Mouse (Mus musculus): ENCODE measurements at regions not wholly inside any gene's neighbourhood (a gene's known extent, or its start where the extent isn't known, plus 50 kb on each side); places are given as distances from the start of the nearest gene placed in this dataset.
"Not testable (repeated sequence)": the region's sequence is repeated elsewhere in the genome, so short reads cannot be mapped to it uniquely, and the experiment has no call there.

DNA sequence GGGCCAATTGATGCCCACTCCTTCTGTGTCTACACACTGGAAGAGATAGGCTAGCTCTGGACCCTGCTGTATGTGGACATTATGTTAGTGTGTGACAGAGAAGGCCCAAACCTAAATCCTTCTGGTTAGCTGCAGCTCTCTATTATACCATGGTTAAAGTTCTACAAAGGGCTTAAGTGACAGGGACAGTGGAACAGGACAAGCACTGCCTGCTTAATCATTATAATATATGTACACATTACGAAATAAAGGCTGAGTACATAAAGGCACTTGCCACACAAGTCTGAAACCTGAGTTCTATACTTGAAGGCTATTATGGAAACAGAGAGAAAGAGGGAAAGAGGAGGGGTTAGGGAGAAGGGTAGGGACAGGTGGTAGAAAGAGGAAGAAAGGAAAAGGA is 55.2 kb downstream of the Rdh14 start:
- no peak for DNase-seq (ENCODE audit: low read depth, low spot score)

DNA sequence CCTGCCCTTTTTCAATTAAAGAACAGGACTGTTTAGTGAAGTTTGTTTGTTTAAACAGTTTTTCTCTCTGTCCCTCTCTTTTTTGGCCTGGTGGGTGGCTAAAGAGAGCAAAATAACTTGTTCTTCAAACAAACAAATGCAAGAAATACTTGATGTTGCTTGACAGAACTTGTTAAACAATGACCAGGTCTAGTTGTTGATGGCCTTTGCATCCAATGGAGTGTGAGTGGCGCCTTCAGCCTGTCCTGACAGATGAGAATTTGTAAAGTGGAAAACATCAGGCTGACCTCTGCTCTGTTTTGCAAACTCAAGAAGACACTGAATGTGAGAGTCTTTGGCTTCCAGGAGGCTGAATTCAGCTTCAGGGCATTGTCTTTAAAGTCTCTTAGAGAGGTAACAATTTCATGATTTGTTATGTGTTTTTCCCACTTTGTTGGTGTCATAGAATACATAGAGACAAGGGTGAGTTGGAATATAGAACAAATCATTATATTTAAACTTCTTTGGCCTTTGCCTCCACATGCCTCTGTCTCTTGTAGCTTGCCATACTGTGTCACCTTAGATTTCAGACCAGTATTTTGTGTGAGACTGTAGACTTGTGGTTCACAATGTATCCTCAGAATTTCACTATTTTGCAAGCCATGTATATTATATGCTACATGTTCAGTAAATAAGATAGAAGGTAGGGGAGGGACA is 67.5 kb downstream of the Rdh14 start:
- DNase-seq (ENCODE audit: low read depth, low spot score) = no peak

DNA sequence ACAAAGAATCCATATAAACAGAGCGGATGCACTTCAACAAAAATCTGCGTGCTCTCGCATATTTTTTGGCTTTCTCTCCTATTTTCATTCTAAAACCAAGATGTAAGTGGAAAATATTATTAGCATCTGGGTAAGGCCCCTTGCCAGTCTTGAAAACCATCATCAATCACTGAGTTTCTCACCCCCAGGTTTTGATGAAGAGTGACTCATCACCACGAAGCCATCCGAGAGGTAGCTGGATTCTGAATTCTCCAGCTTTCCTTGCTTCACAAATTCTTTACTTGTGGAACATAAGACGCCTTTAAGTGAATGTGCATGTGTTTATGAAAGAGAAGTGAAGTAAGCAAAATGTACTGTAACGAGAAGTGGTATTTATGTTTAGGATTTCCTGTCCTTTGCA is 71.2 kb downstream of the Rdh14 start:
- DNase-seq (ENCODE audit: low read depth, low spot score) = no peak

DNA sequence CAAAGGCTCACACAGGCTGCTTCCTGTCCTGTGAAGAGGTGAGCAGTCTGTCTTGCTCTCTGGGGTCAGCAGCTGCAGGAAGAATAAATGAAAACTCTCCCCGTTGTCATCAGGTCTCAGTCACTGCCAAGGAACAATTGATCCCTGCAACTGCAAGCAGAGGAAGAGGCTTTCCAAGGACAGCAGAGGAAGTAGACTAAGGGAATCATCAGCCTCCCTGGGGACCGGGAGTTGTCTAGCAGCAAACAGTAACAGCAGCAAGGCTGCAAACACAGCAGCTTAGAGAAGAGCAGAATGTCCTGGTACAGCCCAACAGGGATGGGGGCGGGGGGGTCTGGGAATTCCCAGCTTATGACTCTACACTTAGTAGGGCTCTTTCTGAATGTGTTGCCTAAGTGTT is 72.4 kb downstream of the Rdh14 start:
- no peak for DNase-seq (ENCODE audit: low read depth, low spot score)

DNA sequence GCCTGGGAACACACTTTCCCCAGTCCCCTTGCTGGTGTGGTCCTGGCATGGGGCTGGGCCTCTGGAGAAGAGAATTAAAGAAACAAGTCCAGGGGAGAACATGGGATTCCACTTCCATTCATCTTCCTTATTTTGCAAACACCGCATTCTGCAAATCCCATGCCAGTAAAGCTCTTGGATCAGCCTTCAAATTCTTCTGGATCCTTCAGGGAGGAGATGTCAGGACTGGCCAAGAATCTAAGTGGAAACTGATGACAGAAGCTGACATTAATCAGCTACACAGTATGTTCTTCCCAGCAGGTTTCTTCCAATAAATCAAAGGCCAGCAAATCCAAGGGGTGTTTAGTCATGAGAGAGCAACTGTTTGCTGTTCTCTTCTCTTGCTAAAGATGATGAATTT is 83.4 kb downstream of the Rdh14 start:
- DNase-seq (ENCODE audit: low read depth, low spot score) = no peak

DNA sequence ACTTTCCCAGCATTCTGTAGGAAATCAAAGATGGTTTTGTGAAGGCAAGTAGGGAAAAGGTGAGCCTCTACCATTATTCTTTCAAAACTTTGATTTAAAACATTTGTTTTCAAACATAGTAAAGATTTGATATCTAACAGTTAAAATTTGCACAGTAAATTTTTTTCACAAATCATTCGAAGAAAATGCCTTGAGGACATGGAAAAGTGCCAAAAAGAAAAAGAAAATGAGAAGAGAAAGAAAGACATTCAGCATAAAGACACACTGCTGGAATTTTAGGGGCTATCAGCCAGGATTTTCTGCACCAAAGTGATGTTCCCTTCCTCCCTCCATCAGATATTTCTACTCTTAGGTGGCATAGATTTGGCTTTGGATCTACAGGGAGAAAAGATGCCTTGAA is 90.2 kb downstream of the Rdh14 start:
- no peak for DNase-seq (ENCODE audit: low read depth, low spot score)

DNA sequence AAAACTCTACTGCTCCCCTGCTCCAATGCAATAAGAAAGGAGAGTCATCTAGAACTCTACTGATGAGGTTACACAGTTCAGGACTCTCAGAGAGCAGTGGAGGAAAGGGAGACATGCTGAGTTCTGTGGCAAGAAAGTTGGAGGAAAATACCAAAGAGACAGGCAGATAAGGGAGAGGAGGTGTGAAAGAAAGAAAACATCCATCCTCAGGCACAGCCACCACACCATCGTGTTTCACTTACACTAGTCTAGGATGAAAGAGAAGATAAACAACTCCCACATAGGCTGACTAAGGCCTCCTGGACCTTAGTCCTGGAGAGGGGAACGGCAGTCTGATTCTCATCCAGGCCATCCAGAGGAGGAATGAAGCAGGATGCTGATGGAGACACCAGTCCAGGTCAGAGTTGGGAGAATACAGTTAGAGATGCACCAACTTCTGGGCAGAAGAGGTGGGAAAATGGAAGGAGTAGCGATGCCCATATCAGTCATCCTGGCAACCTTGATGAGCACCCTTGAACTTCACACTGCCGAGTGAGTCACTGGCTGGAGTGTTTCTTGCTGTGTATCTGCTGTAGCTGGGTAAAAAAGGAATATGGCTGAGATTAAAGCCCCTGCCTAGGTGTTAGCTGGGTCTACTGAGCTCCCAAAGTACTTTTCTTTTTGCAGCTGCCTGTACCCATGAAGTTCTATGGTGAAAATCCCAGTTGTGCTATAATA is 91.9 kb downstream of the Rdh14 start:
- no peak for DNase-seq (ENCODE audit: low read depth, low spot score)

DNA sequence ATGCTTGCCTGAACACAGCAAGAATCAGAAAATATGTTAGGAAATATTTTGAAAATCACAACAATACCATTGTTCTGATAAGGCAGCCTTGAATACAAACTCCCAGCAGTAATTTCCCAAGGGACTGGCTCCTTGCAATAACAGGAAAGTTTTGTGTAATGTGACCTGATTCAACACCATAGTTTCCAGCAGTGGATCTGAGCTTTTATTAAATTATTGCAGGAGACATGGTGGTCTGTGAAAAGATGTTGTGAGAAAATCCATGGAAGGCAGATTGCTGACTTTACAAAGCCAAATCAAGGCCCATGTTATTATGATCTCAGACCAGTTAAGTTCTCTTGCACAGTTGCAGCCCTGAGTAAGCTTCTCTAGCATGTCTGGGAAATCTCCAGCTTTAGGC is 116.1 kb downstream of the Rdh14 start:
- DNase-seq (ENCODE audit: low read depth, low spot score) = no peak

DNA sequence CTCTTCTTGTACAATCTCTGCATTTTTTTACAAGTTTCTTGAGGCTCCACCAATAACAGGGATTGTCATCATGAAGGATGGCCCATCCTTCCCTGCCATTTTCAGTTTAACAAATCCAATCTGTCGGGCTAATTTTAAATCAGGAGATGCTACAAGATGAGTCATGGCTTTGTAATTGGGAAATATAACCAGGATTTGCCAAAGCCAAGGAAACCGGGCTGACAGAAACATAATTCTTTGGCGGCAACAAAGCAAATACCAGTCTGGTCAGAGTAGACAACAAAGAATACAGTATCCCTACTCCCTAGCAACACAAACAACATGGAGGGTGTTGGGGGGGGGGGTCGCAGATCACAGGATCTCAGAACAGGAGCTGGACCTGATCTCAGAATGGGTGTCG is 123.0 kb downstream of the Rdh14 start:
- DNase-seq (ENCODE audit: low read depth, low spot score) = no peak

DNA sequence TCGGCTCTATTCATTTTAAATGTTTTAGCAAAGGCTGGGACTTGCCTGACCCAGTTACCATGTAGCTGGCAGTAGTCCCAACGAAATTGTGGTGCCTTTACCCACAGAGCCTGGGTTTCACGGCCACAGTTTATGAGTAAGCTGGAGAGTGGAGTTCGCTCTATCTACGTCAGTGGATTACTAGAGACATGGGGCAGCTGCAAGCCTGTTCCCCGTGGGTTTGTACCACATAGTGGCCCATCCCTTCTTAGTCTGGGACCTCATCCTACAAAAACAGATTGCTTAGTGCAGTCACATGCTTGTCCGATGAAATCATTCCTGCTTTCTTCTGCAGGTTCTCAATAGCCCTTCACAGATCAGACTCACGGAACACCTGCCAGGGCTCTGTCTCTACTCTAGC is 123.7 kb downstream of the Rdh14 start:
- no peak for DNase-seq (ENCODE audit: low read depth, low spot score)

DNA sequence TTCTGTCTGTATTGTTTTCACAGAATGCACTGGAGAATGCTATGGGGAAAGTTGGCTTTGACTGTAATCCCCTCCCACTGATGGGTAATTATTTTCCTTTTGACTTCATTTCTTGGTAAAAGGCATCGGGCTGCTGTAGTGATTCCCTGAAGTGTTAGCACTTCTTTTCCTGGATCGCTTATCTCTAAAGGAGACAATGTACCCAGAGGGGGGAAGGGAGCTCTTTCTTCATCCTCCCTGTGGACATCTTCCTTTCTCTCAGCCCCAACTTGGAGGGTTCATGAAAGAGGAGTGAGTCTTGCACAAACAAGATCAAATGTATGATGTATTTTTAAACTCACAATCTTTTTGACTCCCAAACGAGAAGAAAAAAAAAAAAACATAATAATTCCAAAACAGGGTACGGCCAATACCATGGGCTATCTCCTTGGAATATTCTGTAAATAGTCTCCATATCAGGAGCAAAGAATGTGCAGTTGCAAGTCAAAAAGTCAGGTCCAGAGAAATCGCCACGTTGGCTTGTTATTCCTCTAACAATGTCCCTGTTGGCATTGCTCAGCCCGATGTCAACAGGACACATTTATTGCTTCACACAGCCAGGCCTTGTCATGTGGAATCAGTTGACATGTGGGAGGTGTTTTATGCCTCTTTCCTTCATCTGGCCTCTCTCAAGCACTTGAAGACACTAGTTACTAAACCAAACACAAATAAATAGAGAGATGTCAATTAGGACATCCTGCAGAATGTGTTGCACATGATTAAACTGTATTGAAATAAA is 134.1 kb downstream of the Rdh14 start:
- DNase-seq (ENCODE audit: low read depth, low spot score) = no peak

DNA sequence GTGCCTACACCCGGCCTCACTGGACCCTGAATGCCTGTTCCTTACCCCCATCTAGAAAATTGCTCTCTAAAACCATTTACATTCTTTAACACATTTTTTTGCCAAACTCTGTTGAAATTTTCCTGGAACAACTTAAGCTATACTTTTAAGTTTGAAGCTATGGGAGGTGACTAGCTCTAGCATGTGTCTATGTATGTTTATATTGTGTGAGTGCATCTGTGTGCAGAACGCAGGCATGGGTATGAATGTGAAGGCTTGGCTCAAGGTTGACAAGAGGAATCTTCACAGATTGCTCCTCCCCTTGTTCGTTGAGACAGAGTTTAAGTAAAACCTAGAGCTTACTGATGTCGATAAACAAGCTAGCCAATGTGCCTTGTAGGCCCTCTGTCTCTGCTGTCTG is 135.4 kb downstream of the Rdh14 start:
- DNase-seq (ENCODE audit: low read depth, low spot score) = no peak

DNA sequence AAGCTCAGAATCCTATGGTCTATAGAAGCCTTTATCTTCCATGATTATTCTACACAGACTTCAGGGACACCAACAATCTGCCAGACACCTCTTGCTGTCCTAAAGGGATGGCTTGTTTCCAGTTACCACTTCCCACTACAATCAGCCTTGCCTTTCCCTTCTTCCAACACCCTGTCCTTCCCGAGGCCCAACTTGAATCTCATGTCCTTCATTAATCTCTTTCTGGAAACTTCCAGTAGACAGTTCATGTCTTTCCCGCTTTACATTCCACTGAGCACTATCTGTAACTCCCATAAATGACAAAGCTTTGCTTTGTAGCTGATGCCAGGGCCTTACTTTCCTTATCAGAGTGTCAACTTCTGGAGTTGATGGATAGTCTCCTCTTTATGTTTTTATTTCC is 138.5 kb downstream of the Rdh14 start:
- no peak for DNase-seq (ENCODE audit: low read depth, low spot score)

DNA sequence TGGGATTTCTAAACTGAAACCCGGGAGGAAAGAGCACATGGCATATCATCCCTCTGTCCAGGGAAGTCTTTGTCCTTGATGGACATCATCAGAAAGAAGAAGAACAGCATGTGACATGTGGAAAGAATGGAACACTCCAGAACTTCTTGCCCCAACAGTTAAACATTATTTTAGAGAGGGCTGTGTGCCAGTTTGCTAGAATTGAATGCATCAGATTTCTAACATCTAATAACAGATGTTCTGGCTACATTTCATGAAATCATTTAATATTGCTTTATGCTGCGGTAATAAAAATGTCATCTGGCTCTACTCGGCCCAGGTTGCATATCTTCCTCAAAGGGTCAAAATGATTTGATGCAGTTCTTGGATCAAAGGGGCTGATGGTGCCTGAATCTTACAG is 140.4 kb downstream of the Rdh14 start:
- no peak for DNase-seq (ENCODE audit: low read depth, low spot score)

DNA sequence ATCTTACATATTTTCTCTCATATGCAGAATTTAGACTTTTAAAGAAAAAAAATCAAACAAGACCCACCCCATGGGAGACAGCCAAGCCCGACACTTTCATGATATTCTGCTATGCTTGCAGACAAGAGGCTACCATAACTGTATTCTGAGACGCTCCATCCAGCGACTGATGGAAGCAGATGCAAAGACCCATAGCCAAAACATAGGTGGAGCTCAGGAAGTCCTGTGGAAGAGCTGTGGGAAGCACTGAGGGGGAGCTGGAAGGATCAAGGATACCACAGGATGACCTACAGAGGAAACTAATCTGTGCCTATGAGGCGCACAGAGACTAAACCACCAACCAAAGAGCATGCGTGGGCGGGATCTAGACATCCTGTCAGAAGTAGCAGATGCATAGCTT is 143.4 kb downstream of the Rdh14 start:
- no peak for DNase-seq (ENCODE audit: low read depth, low spot score)

DNA sequence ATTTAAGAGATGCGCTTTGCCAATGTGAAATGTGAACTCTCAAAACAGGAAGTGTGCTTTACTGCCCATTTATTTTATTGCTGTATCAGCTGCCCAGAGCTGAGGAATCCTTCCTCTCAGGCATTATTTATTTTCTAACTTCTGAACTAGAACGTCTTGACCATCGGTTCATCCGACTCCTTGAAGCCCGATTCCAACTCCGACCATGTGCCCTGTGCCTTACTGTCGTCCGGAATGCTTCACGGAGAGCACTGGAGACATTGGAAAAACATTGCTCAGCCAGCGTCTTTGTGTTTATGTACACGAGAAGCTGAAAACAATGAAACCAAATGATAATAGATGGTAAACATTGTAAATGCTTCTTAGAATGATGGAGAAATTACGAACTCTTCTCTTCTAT is 145.7 kb downstream of the Rdh14 start:
- no peak for DNase-seq (ENCODE audit: low read depth, low spot score)

DNA sequence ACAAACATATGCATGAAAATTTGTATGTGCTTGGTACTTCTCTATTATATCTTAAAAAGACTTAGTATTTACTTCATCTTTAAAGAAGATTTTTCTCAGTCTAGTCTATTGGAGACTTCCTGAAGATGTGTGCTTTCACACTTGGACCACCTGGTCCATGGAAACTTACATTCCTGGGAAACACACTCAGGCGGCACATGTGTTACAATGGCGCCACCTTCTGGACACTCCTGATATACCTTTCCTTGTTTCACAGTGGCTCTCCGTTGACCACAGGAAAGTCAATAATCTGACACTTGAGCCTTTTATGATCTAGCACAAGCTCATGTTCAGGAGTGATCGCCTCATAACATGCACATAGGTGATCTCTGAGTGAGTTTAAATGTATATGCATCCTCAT is 146.5 kb downstream of the Rdh14 start:
- DNase-seq (ENCODE audit: low read depth, low spot score) = peak; percentile 64

DNA sequence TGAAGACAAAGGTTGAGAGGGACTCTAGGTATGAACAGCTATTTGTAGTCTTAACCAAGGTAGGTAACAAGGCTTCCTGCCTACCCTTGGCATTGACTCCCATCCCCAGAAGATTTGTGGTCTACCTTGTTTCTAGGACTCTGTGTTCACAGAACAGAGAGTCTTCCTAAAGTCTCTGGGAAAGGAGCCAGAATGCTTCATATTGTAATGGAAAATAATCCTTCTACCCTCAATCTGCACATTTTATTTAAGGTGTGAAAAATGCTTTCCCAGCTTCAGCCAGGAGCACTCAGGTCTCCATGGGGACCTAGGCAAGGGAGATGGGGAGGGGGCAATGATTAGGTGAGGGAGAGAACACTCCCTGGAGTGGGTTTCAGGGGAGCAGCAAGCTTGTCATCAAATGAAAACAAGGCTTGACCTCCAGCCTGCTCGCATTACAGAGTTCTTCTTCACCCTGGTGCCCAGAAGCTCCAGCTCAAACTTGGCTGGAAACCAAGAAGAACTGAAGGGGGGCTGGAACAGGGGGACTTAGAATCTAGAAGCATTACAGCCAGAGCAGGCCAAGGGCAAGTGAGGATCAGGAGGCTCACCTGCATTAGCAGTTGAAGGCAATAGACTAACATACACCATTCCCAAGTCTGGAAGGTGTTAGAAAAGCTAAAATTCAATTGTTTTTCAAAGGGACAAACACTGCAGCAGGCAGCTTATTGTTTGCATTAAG is 159.1 kb downstream of the Rdh14 start:
- DNase-seq (ENCODE audit: low read depth, low spot score) = no peak

DNA sequence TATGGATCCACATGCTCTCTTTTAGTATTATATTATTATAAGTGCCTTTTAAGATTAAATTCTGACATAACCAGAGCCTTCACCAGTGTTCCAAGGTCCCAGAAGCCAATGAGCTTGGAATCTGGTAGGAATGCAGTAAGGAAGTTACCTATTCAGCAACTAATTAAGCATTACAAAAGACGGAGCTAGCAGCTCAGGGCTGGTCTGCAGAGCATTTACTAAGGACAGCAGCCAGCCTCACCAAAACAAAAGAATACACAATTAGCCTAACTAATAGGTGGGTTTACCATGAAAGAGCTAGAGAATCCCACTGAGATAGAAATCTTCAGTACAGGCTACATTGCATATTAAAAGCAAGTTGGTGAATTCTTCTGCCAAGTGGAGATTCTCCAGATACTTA is 164.1 kb downstream of the Rdh14 start:
- DNase-seq (ENCODE audit: low read depth, low spot score) = not testable (repeated sequence)

DNA sequence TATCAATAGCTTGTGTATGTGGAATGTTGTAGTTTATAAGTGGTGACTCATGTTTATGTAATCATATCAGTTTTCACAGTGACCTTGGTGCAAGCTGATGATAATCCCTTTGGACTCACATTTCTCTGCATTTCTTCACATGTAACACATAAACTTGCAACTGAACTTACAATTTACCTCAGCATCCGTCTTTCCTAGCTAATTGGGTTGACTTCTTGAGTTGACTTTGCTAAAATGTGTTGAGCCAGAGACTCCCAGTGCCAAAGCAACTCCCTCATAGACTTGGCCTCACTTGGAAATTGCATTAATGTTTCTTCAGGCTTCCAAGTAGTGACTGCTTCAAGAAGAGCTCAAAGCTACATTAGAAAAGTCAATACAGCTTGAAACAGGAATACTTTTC is 172.4 kb downstream of the Rdh14 start:
- DNase-seq (ENCODE audit: low read depth, low spot score) = no peak

DNA sequence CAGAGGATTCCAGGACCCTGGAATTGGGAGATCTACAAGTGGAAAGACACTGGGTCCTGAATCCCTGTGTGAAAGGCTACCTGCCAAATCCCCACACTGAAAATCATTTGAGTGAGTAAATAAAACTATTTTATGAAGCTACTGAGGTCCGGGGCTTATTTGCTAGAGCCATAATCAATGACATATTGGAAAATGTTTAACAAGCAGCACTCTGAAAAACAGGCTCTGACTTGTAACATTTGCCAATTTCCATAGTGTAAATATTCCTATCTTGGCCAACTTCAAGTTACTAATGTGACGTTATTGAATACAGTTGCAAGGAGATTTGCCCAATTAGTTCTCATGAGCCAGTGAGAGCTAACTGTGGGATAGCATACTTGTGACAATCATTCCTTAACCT is 177.3 kb downstream of the Rdh14 start:
- no peak for DNase-seq (ENCODE audit: low read depth, low spot score)

Measured in embryo, embryonic 11.5 days (tissue).